Mouse (Mus musculus): Measurements from ENCODE around the gene Actl6a.
A peak's percentile ranks its signal among the peaks of the same experiment; 100 is the strongest.
"Not testable (repeated sequence)": the region's sequence is repeated elsewhere in the genome, so short reads cannot be mapped to it uniquely, and the experiment has no call there.

Gene Actl6a

GRCm38 (mm10) chr3:32705647-32706348 is at the start of gene Actl6a:
Actl6a (plus strand) TSS chr3:32706298.
- DNase-seq = not testable (repeated sequence)

- no peak for DNase-seq
Measured at GRCm38 (mm10) chr3:32656398-32656994, 49.6 kb upstream of the Actl6a start.

GRCm38 (mm10) chr3:32658401-32658800 is 47.7 kb upstream of the Actl6a start:
- no peak for DNase-seq

GRCm38 (mm10) chr3:32658821-32659220 is 47.3 kb upstream of the Actl6a start:
- DNase-seq = no peak

GRCm38 (mm10) chr3:32659506-32659905 is 46.6 kb upstream of the Actl6a start:
- no peak for DNase-seq

- DNase-seq = no peak
Measured at GRCm38 (mm10) chr3:32660276-32660675, 45.8 kb upstream of the Actl6a start.

- no peak for DNase-seq
Measured at GRCm38 (mm10) chr3:32660831-32661555, 45.1 kb upstream of the Actl6a start.

GRCm38 (mm10) chr3:32661556-32661930 is 44.6 kb upstream of the Actl6a start:
- no peak for DNase-seq

- DNase-seq = no peak
Measured at GRCm38 (mm10) chr3:32668256-32668959, 37.7 kb upstream of the Actl6a start.

GRCm38 (mm10) chr3:32669211-32669610 is 36.9 kb upstream of the Actl6a start:
- peak in 1 of 2 experiments; percentile 7 for DNase-seq

GRCm38 (mm10) chr3:32670196-32670595 is 35.9 kb upstream of the Actl6a start:
- DNase-seq = no peak

- DNase-seq = peak in 1 of 2 experiments; percentile 23
Measured at GRCm38 (mm10) chr3:32673151-32673550, 32.9 kb upstream of the Actl6a start.

GRCm38 (mm10) chr3:32676393-32676792 is 29.7 kb upstream of the Actl6a start:
- no peak for DNase-seq

GRCm38 (mm10) chr3:32682910-32683531 is 23.1 kb upstream of the Actl6a start:
- DNase-seq = no peak

- DNase-seq = no peak
Measured at GRCm38 (mm10) chr3:32684631-32685030, 21.5 kb upstream of the Actl6a start.

GRCm38 (mm10) chr3:32686537-32686936 is 19.6 kb upstream of the Actl6a start:
- DNase-seq = no peak

GRCm38 (mm10) chr3:32687156-32687555 is 18.9 kb upstream of the Actl6a start:
- DNase-seq = no peak

GRCm38 (mm10) chr3:32689567-32689999 is 16.5 kb upstream of the Actl6a start:
- no peak for DNase-seq

- DNase-seq = no peak
Measured at GRCm38 (mm10) chr3:32690008-32690407, 16.1 kb upstream of the Actl6a start.

GRCm38 (mm10) chr3:32690901-32691300 is 15.2 kb upstream of the Actl6a start:
- no peak for DNase-seq

- DNase-seq = no peak
Measured at GRCm38 (mm10) chr3:32691841-32692240, 14.3 kb upstream of the Actl6a start.

GRCm38 (mm10) chr3:32694211-32694610 is 11.9 kb upstream of the Actl6a start:
- no peak for DNase-seq

All from kidney, adult 8-10 months (tissue).